Mouse (Mus musculus) CH12.LX (cell line): ENCODE results near the gene 5830473C10Rik. TPM values are rescaled to one million over a fixed set of nuclear protein-coding genes. Genes with fewer than 3 reads are reported as not detected.
A peak's percentile ranks its signal among the peaks of the same experiment; 100 is the strongest.

Experiments
- DNase-seq: peaks from one replicate; pipeline ENCODE4 v3.0.0-alpha.2; 2013; ENCODE audit errors: extremely low read depth
- H3K27ac ChIP-seq: 2 replicates; pipeline ENCODE4 v1.5.1; 2012; ENCODE audit warnings: low read depth, mild to moderate bottlenecking, control low read depth, moderate library complexity; ENCODE audit not compliant: insufficient read depth
- H3K27me3 ChIP-seq: replicated peaks from 2 replicates; pipeline ENCODE3; 2012; ENCODE audit warnings: inconsistent platforms
- H3K36me3 ChIP-seq, 2 experiments: replicated peaks in 1 of 2; 2 replicates each; pipeline versions ENCODE3 to v1.6.1; 2012; ENCODE audit warnings: inconsistent platforms in 1 of 2, low read length in 1 of 2, mild to moderate bottlenecking in 1 of 2, mixed read lengths in 1 of 2, moderate library complexity in 1 of 2; ENCODE audit not compliant: control insufficient read depth in 1 of 2, insufficient read depth in 1 of 2
- H3K4me1 ChIP-seq, 2 experiments: 2 replicates each; pipeline ENCODE4 v1.6.1; 2012; ENCODE audit warnings: inconsistent platforms in 1 of 2, moderate library complexity in 1 of 2; ENCODE audit not compliant: insufficient read depth in 2 of 2, control insufficient read depth in 1 of 2
- H3K4me2 ChIP-seq: 2 replicates; pipeline ENCODE4 v1.6.1; 2012; ENCODE audit warnings: low read depth, mild to moderate bottlenecking, control low read depth; ENCODE audit not compliant: poor library complexity, insufficient read depth, severe bottlenecking
- H3K4me3 ChIP-seq, 3 experiments: fragments of 150-350 bp in 1 of 3; sonication (generic) in 1 of 3; replicated peaks in 1 of 3; 2 replicates each; pipeline versions ENCODE3 to v1.5.1; 2011 to 2012; ENCODE audit warnings: low read depth in 2 of 3, low read length in 2 of 3, mild to moderate bottlenecking in 2 of 3, moderate library complexity in 2 of 3, control low read depth in 1 of 3, improper control_type of control experiment in 1 of 3, inconsistent platforms in 1 of 3, mixed read lengths in 1 of 3; ENCODE audit not compliant: poor library complexity in 1 of 3
- H3K79me2 ChIP-seq: replicated peaks from 2 replicates; pipeline ENCODE4 v1.6.1; 2012; ENCODE audit warnings: mild to moderate bottlenecking, moderate library complexity; ENCODE audit not compliant: control insufficient read depth, poor library complexity, insufficient read depth, severe bottlenecking; ENCODE audit errors: extremely low read depth
- H3K9ac ChIP-seq: 2 replicates; pipeline ENCODE4 v1.6.1; 2012; ENCODE audit warnings: low read depth, mild to moderate bottlenecking, control low read depth, moderate library complexity; ENCODE audit not compliant: insufficient read depth
- H3K9me3 ChIP-seq: replicated peaks from 2 replicates; pipeline ENCODE3; 2012; ENCODE audit warnings: low read length, inconsistent platforms, mixed read lengths
- BHLHE40 ChIP-seq: IDR thresholded peaks from 2 replicates; pipeline ENCODE4 v1.6.1; 2011; ENCODE audit warnings: mild to moderate bottlenecking, low read depth, low read length, improper control_type of control experiment
- CHD1 ChIP-seq: IDR thresholded peaks from 2 replicates; pipeline ENCODE4 v1.6.1; 2012; ENCODE audit warnings: low read depth, low read length, improper control_type of control experiment, inconsistent platforms
- CHD2 ChIP-seq: IDR thresholded peaks from 2 replicates; pipeline ENCODE4 v1.6.1; 2011; ENCODE audit warnings: low read length, improper control_type of control experiment
- CTCF ChIP-seq, 2 experiments: IDR thresholded peaks in 1 of 2; conservative IDR thresholded peaks in 1 of 2; 2 replicates each; pipeline ENCODE4 v1.5.1; 2011 to 2012; ENCODE audit warnings: low read depth in 2 of 2, low read length in 2 of 2, improper control_type of control experiment in 1 of 2, inconsistent platforms in 1 of 2, mild to moderate bottlenecking in 1 of 2, moderate library complexity in 1 of 2
- ELF1 ChIP-seq: IDR thresholded peaks from 2 replicates; pipeline ENCODE4 v1.6.1; 2014; ENCODE audit warnings: low read depth, mild to moderate bottlenecking, inconsistent platforms, low read length, improper control_type of control experiment
- IRF4 ChIP-seq: IDR thresholded peaks from 2 replicates; pipeline ENCODE4 v1.6.1; 2014; ENCODE audit warnings: low read depth, mild to moderate bottlenecking, inconsistent platforms, low read length, improper control_type of control experiment
- MAFK ChIP-seq: IDR thresholded peaks from 2 replicates; pipeline ENCODE4 v1.6.1; 2011; ENCODE audit warnings: low read length, improper control_type of control experiment; ENCODE audit not compliant: insufficient replicate concordance
- MAX ChIP-seq: IDR thresholded peaks from 2 replicates; pipeline ENCODE4 v1.6.1; 2011; ENCODE audit warnings: low read length, improper control_type of control experiment
- MAZ ChIP-seq: IDR thresholded peaks from 2 replicates; pipeline ENCODE4 v1.6.1; 2012; ENCODE audit warnings: low read depth, mild to moderate bottlenecking, inconsistent platforms, low read length, improper control_type of control experiment, moderate library complexity
- PAX5 ChIP-seq: IDR thresholded peaks from 2 replicates; pipeline ENCODE4 v1.6.1; 2012; ENCODE audit warnings: low read length, inconsistent platforms, mixed read lengths
- RAD21 ChIP-seq: IDR thresholded peaks from 2 replicates; pipeline ENCODE4 v1.6.1; 2011; ENCODE audit warnings: low read depth, mild to moderate bottlenecking, low read length, improper control_type of control experiment, moderate library complexity
- SIN3A ChIP-seq: IDR thresholded peaks from 2 replicates; pipeline ENCODE4 v1.6.1; 2012; ENCODE audit warnings: low read length, improper control_type of control experiment, inconsistent platforms
- SMC3 ChIP-seq: IDR thresholded peaks from 2 replicates; pipeline ENCODE4 v1.6.1; 2011; ENCODE audit warnings: low read depth, low read length, improper control_type of control experiment
- TBP ChIP-seq: conservative IDR thresholded peaks from 2 replicates; pipeline ENCODE4 v1.6.1; 2011; ENCODE audit warnings: low read depth, low read length, improper control_type of control experiment
- dilution Hi-C: fragments of 300-500 bp; cut with MboI; formaldehyde crosslinking; loops from 2 replicates; pipeline ENCODE4 v1.14.3; 2020; ENCODE audit warnings: low sequenced_read_pairs; ENCODE audit not compliant: extremely low pct_unique_long_range_greater_than_20kb, extremely low pct_ligation_motif_present
- in situ Hi-C: fragments of 300-500 bp; cut with MboI; formaldehyde crosslinking; loops from 3 replicates; pipeline ENCODE4 v1.14.3; 2019; ENCODE audit warnings: low sequenced_read_pairs, low pct_ligation_motif_present, low pct_unique_long_range_greater_than_20kb, mixed read lengths
- polyA plus RNA-seq: library from polyadenylated mRNA; unstranded; fragments of >175 nt; gene quantifications from 2 replicates; pipeline ENCODE4 v1.2.1, GENCODE M21; 2012; ENCODE audit warnings: low read depth; ENCODE audit not compliant: insufficient read length
- total RNA-seq, 2 experiments: library from RNA; depleted of rRNA; stranded (reverse); fragments of 300-350 nt in 1 of 2; fragments of >200 nt in 1 of 2; gene quantifications; 2 replicates each; pipeline ENCODE4 v1.2.3; 2012 to 2014

5830473C10Rik gene
- total and polyA plus RNA-seq, 3 experiments: 0.83 to 3.8 (median 2.0) TPM

DNA sequence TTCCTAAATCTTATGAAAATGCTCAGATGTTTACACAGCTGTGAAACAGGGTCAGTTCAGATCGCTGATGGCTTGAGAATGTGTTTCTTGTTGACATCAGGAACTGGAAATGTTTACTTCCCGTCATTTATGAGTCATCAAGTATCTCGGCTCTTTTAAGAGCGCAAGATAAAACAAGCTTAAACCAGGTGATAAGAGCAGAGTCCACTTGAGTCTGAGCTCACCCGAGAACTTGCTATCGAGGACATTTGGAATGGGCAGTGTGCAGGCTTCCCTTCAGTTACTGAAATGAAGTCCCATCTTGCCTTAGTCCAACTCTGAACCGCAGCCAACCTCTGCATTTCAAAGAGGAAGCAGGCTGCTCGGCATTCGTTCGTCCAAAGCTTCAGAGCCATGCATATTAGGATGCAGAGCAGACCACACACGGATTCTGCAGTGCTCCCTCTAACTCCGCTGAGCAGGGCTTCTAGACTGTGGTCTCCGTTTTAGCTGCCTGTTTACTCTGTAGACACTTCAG lies 42.6 kb downstream of the 5830473C10Rik start:
- in situ Hi-C loops: loop anchor here (25.0 kb wide), 1 partner anchor 391 kb away; the partner anchor contains the start of gene Cox18
- Histone ChIP-seq H3K27me3 (no peaks in the 10 kb centered on the region), H3K4me2 (no peak overlapping the region)

GRCm38 (mm10) chr5:90608906-90609305 lies 48.0 kb downstream of the 5830473C10Rik start:
- no peak for DNase-seq
- no peak for TF ChIP-seq ELF1
- TF ChIP-seq IRF4: no peak
- TF ChIP-seq CHD2: no peak
- no peaks in the 10 kb centered on the region for H3K27me3 ChIP-seq
- dilution Hi-C loops: no loop called here
- H3K9ac ChIP-seq: no peak overlapping the region
- H3K9me3 ChIP-seq: no peaks in the 10 kb centered on the region
- peaks cover 19 to 44% of the 10 kb centered on the region in 2 experiments for H3K4me1 ChIP-seq
- H3K27ac ChIP-seq: no peak overlapping the region
- in situ Hi-C loops: loop anchor here (25.0 kb wide), 1 partner anchor 397 kb away; the partner anchor contains the start of gene Cox18
- H3K36me3 ChIP-seq: peaks cover 30 to 61% of the 10 kb centered on the region in 2 experiments
- H3K4me3 ChIP-seq: no peak overlapping the region
- no peaks in the 10 kb centered on the region for H3K79me2 ChIP-seq
- no peak overlapping the region for H3K4me2 ChIP-seq

More for the DNA sequence above, 42.6 kb downstream of the 5830473C10Rik start:
- Histone ChIP-seq H3K4me1 (peaks cover 0 to 15% of the 10 kb centered on the region in 2 experiments; a peak in 1 of 4 replicates), H3K9ac (no peak overlapping the region), H3K9me3 (no peaks in the 10 kb centered on the region), H3K79me2 (no peaks in the 10 kb centered on the region), H3K4me3 (no peak overlapping the region), H3K36me3 (peaks cover 24 to 71% of the 10 kb centered on the region in 2 experiments), H3K27ac (no peak overlapping the region)
- no peak for TF ChIP-seq RAD21
- no peak for TF ChIP-seq MAZ
- no peak for TF ChIP-seq CTCF (conservative IDR thresholded peaks at IDR 0.05 in 1 of 2, IDR thresholded peaks at IDR 0.05 in 1 of 2; ENCODE audit: low read depth in 2 of 2, low read length in 2 of 2)
- no peak for TF ChIP-seq MAFK
- no peak for TF ChIP-seq PAX5
- no peak for DNase-seq
- dilution Hi-C loops: no loop called here

GRCm38 (mm10) chr5:90611388-90611787 lies 50.5 kb downstream of the 5830473C10Rik start:
- no peak overlapping the region for H3K4me3 ChIP-seq
- TF ChIP-seq SMC3 (no peak), CHD1 (no peak), MAX (no peak), TBP (no peak), SIN3A (peak; percentile 3; the same call in 1 of the 2 replicates), BHLHE40 (peak; percentile 50)
- no peaks in the 10 kb centered on the region for H3K27me3 ChIP-seq
- H3K4me2 ChIP-seq: peak overlapping the region; percentile 55
- peak overlapping the region; percentile 53; the same call in 1 of the 2 replicates for H3K9ac ChIP-seq
- dilution Hi-C loops (no loop called here), in situ Hi-C loops (loop anchor here (25.0 kb wide), 1 partner anchor 399 kb away; the partner anchor contains the start of gene Cox18)
- peaks cover 24 to 59% of the 10 kb centered on the region in 2 experiments for H3K36me3 ChIP-seq
- peaks cover 19 to 36% of the 10 kb centered on the region in 2 experiments for H3K4me1 ChIP-seq
- no peaks in the 10 kb centered on the region for H3K9me3 ChIP-seq
- DNase-seq: peak; percentile 30
- H3K79me2 ChIP-seq: no peaks in the 10 kb centered on the region
- H3K27ac ChIP-seq: peak overlapping the region; percentile 99
